Mouse (Mus musculus): Measurements from ENCODE around the gene Mical2.

The Mical2 gene

GRCm38 (mm10) chr7:112413286-112413685 lies 187.6 kb downstream of the Mical2 start:
- DNase-seq = no peak

GRCm38 (mm10) chr7:112416058-112416526 lies 190.4 kb downstream of the Mical2 start:
- no peak for DNase-seq

GRCm38 (mm10) chr7:112416730-112417513 lies 191.3 kb downstream of the Mical2 start:
- no peak for DNase-seq

- DNase-seq = no peak
Observed at GRCm38 (mm10) chr7:112417598-112417997, 191.9 kb downstream of the Mical2 start.

GRCm38 (mm10) chr7:112423438-112423837 lies 197.8 kb downstream of the Mical2 start:
- DNase-seq = peak; percentile 37

GRCm38 (mm10) chr7:112426811-112427210 lies 201.2 kb downstream of the Mical2 start:
- no peak for DNase-seq

- peak; percentile 76 for DNase-seq
Observed at GRCm38 (mm10) chr7:112427357-112428157, 201.9 kb downstream of the Mical2 start, which contains the start of gene Parva. Gene Parva, plus strand, starts transcription at chr7:112427505.

GRCm38 (mm10) chr7:112428158-112428535 lies 202.5 kb downstream of the Mical2 start:
- DNase-seq = peak; percentile 94

- DNase-seq = peak; percentile 40
Observed at GRCm38 (mm10) chr7:112439846-112440245, 214.2 kb downstream of the Mical2 start.

- peak; percentile 82 for DNase-seq
Observed at GRCm38 (mm10) chr7:112444152-112444984, 218.7 kb downstream of the Mical2 start.

- no peak for DNase-seq
Observed at GRCm38 (mm10) chr7:112444985-112445367, 219.3 kb downstream of the Mical2 start.

- DNase-seq = no peak
Observed at GRCm38 (mm10) chr7:112446498-112446897, 220.8 kb downstream of the Mical2 start.

GRCm38 (mm10) chr7:112449954-112450700 lies 224.5 kb downstream of the Mical2 start:
- DNase-seq = no peak

GRCm38 (mm10) chr7:112452471-112452870 lies 226.8 kb downstream of the Mical2 start:
- DNase-seq = no peak

- DNase-seq = peak; percentile 28
Observed at GRCm38 (mm10) chr7:112453805-112454214, 228.2 kb downstream of the Mical2 start.

- no peak for DNase-seq
Observed at GRCm38 (mm10) chr7:112454380-112454779, 228.7 kb downstream of the Mical2 start.

GRCm38 (mm10) chr7:112454951-112455350 lies 229.3 kb downstream of the Mical2 start:
- DNase-seq = no peak

- no peak for DNase-seq
Observed at GRCm38 (mm10) chr7:112455566-112456110, 230.0 kb downstream of the Mical2 start.

- no peak for DNase-seq
Observed at GRCm38 (mm10) chr7:112457373-112457772, 231.7 kb downstream of the Mical2 start.

GRCm38 (mm10) chr7:112457920-112458319 lies 232.3 kb downstream of the Mical2 start:
- DNase-seq = no peak

- peak; percentile 54 for DNase-seq
Observed at GRCm38 (mm10) chr7:112458440-112458839, 232.8 kb downstream of the Mical2 start.
